Mouse (Mus musculus) myocyte (in vitro differentiated cells): ENCODE data around the gene Zcchc14.
A peak's percentile ranks its signal among the peaks of the same experiment; 100 is the strongest.

Experiments
- CEBPB ChIP-seq: IDR thresholded peaks from 2 replicates; pipeline ENCODE4 v1.6.1; 2011; ENCODE audit warnings: mild to moderate bottlenecking, moderate library complexity; ENCODE audit not compliant: poor library complexity, insufficient read depth, severe bottlenecking
- E2F4 ChIP-seq: IDR thresholded peaks from one replicate; pipeline ENCODE4 v1.6.1; 2011; ENCODE audit warnings: mild to moderate bottlenecking, control low read depth, moderate library complexity; ENCODE audit not compliant: insufficient read depth
- MAX ChIP-seq: IDR thresholded peaks from one replicate; pipeline ENCODE4 v1.6.1; 2011; ENCODE audit warnings: low read depth, mild to moderate bottlenecking, control low read depth
- MYOD1 ChIP-seq, 3 experiments: IDR thresholded peaks; one replicate each; pipeline ENCODE4 v1.6.1; 2011; ENCODE audit warnings: control low read depth in 2 of 3, low read depth in 2 of 3, mild to moderate bottlenecking in 2 of 3, moderate library complexity in 1 of 3; ENCODE audit not compliant: insufficient read length in 2 of 3, control insufficient read depth in 1 of 3
- MYOG ChIP-seq, 3 experiments: IDR thresholded peaks; one replicate each; pipeline ENCODE4 v1.6.1; 2011; ENCODE audit warnings: control low read depth in 2 of 3, low read depth in 2 of 3, mild to moderate bottlenecking in 2 of 3; ENCODE audit not compliant: insufficient read length in 2 of 3, control insufficient read depth in 1 of 3, insufficient read depth in 1 of 3
- POLR2A ChIP-seq: IDR thresholded peaks from one replicate; pipeline ENCODE4 v1.6.1; 2011; ENCODE audit warnings: low read depth, mild to moderate bottlenecking, control low read depth, moderate library complexity; ENCODE audit not compliant: insufficient read length
- POLR2AphosphoS2 ChIP-seq: IDR thresholded peaks from one replicate; pipeline ENCODE4 v1.6.1; 2011; ENCODE audit warnings: low read depth, control low read depth; ENCODE audit not compliant: insufficient read length
- REST ChIP-seq: IDR thresholded peaks from one replicate; pipeline ENCODE4 v1.6.1; 2011; ENCODE audit warnings: mild to moderate bottlenecking, control low read depth, moderate library complexity; ENCODE audit not compliant: insufficient read depth, insufficient read length
- TCF12 ChIP-seq: IDR thresholded peaks from one replicate; pipeline ENCODE4 v1.6.1; 2011; ENCODE audit warnings: mild to moderate bottlenecking, control low read depth; ENCODE audit not compliant: poor library complexity, insufficient read depth, severe bottlenecking
- TCF3 ChIP-seq: IDR thresholded peaks from one replicate; pipeline ENCODE4 v1.6.1; 2011; ENCODE audit warnings: low read depth, control low read depth; ENCODE audit not compliant: insufficient read length
- USF1 ChIP-seq: IDR thresholded peaks from one replicate; pipeline ENCODE4 v1.6.1; 2011; ENCODE audit warnings: low read depth, mild to moderate bottlenecking, control low read depth, moderate library complexity

DNA sequence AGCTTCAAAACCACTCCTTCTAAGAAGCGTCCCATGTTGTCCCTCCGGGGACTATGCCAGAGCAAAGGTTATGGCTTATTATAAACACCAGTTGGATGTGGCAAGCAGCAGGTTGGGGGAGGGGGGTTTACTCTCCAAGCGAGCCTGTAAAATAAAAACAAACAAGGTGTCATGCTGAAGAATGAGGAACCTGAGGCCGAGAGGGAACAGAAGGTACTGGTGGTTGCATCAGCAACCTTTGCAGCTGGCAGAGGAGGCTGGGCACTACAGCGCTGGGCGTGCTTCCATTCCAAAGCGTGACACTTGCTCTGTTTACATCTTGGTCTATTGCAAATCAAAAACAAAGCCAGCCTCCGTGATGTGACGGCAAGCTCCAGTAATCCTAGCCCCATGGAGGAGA is 72.2 kb downstream of the Zcchc14 start:
- TF ChIP-seq POLR2A: no peak
- TF ChIP-seq TCF12: no peak
- no peak for TF ChIP-seq POLR2AphosphoS2
- TF ChIP-seq USF1: no peak
- peak in 1 of 3 experiments; percentile 54 for TF ChIP-seq MYOD1 (IDR thresholded peaks at IDR 0.05; ENCODE audit: control insufficient read depth in 1 of 3, insufficient read length in 2 of 3, low read depth in 2 of 3)
- no peak for TF ChIP-seq REST
- peak; percentile 54; the same call in 1 of the 2 replicates for TF ChIP-seq CEBPB
- TF ChIP-seq E2F4: no peak
- no peak for TF ChIP-seq MAX
- no peak for TF ChIP-seq TCF3
- peak in 2 of 3 experiments; percentile 13 to 74 for TF ChIP-seq MYOG (IDR thresholded peaks at IDR 0.05; ENCODE audit: control insufficient read depth in 1 of 3, insufficient read depth in 1 of 3, insufficient read length in 2 of 3, low read depth in 2 of 3)
